Mouse (Mus musculus): Measurements from ENCODE around the gene Ric1. TPM values are rescaled to one million over a fixed set of nuclear protein-coding genes. Genes with fewer than 3 reads are reported as not detected.

Gene Ric1
- total RNA-seq, 4 experiments from 2014 or later, result 35.9 to 48.6 (median 44.7) TPM

- DNase-seq (ENCODE audit: low spot score in 2 of 2), result no peak
Observed at GRCm38 (mm10) chr19:29496786-29497557, 25.1 kb upstream of the Ric1 start.

GRCm38 (mm10) chr19:29497874-29498273 lies 24.2 kb upstream of the Ric1 start:
- no peak for DNase-seq (ENCODE audit: low spot score in 2 of 2)

DNA sequence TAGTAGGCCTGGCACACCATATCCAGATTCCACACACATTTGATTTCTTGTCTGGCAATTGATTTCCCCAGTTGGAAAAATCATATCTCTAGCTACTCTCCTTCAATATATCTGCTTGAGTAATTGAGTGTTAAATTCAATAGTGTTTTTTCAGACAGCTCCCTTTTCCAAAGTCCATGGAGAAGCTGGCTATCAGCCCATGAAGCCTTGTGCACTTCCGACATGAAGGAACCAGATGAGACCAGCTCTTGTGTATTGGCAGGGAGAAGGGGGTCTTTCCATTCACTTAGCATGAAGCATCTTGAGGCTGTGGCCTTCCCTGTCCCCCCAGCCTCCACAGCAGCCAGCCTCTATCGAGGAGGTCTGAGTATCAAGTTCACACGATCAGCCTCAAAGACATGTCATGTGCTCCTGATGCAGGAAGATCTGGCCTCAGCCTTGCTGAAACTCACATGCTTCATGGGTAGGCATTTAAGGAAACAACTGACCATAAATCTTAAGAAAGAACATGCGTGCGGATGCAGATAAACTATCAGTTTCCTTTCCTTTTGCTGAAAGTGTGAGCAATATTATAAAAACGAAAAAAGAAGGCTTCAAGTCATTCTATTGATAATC lies 23.1 kb upstream of the Ric1 start:
- DNase-seq (ENCODE audit: low spot score in 2 of 2), result no peak

GRCm38 (mm10) chr19:29500333-29500732 lies 21.7 kb upstream of the Ric1 start:
- no peak for DNase-seq (ENCODE audit: low spot score in 2 of 2)

DNA sequence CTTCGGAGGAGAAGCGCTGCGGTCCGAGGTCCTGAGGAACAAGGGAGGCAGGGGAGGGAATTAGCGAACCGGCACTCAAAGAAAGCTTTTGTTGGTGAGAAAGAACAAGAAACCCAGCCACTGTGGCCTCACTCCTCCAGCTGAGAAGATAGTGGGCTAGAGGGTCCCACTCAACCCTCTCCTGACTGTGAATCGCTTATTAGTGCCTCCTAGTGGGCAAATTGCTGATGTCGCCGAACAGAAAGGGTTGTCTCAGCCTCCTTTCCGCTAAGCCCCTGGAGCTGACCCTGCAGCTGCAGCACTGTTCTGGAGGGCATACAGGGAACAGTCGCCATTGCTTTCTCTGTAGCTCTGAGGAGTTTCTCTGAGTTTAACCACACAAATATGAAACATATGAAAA lies 21.0 kb upstream of the Ric1 start:
- DNase-seq (ENCODE audit: low spot score in 2 of 2), result no peak

- DNase-seq (ENCODE audit: low spot score in 2 of 2), result peak; percentile 57 to 78
Observed at GRCm38 (mm10) chr19:29501507-29501906, 20.6 kb upstream of the Ric1 start.

GRCm38 (mm10) chr19:29504131-29504530 lies 18.0 kb upstream of the Ric1 start:
- no peak for DNase-seq (ENCODE audit: low spot score in 2 of 2)

- no peak for DNase-seq (ENCODE audit: low spot score in 2 of 2)
Observed at GRCm38 (mm10) chr19:29505617-29506016, 16.5 kb upstream of the Ric1 start.

DNA sequence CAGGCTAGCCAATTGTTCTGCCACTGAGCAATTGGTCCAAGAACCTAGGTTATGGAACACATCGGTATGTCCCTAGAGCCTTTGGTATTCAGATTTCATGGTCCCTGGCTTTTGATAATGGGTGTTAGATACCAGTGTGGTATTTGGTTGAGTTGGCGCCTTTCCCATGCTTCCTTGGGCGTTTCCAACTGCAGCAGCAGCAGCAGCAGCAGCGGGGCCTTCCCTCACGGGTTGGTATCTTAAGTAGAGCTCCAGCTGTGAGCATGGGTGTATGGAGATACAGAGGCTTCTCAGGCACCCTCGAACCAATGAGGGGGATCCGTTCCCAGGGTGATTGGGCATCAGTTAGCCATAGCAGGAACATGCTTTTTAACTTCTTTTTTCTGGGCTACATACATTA lies 13.9 kb upstream of the Ric1 start:
- DNase-seq (ENCODE audit: low spot score in 2 of 2), result no peak

DNA sequence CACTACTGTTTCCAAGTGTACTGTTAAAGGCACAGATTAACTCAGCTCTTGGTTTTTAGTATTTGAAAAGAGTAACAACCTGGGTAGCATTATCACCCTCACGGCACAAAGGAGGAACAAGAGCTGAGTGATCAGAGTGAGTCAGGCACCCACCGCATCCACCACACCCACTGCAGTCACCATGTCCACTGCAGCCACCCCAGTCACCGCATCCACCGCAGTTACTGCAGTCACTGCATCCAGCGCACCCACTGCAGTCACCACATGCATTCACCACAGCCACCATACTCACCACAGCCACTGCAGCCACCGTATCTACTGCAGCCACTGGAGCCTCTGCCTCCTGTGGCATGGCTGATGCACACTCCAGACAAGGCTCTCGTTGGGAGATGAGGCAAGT lies 12.2 kb upstream of the Ric1 start:
- no peak for DNase-seq (ENCODE audit: low spot score in 2 of 2)

DNA sequence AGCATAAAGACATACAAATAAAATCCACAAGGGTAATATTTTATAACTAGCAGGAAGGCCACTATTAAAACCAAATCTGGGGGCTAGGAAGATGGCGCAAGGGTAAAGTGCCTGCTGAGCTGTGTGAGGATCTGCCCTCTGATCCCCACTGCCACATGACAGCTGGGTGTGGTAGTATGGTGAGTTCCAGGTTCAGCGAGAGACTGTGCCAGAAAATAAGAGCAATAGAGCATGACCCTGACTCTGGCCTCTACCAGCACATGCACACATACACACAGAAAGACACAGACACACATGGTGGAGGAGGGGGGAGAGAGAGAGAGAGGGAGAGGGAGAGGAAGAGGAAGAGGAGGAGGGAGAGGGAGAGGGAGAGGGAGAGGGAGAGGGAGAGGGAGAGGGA lies 10.3 kb upstream of the Ric1 start:
- no peak for DNase-seq (ENCODE audit: low spot score in 2 of 2)

DNA sequence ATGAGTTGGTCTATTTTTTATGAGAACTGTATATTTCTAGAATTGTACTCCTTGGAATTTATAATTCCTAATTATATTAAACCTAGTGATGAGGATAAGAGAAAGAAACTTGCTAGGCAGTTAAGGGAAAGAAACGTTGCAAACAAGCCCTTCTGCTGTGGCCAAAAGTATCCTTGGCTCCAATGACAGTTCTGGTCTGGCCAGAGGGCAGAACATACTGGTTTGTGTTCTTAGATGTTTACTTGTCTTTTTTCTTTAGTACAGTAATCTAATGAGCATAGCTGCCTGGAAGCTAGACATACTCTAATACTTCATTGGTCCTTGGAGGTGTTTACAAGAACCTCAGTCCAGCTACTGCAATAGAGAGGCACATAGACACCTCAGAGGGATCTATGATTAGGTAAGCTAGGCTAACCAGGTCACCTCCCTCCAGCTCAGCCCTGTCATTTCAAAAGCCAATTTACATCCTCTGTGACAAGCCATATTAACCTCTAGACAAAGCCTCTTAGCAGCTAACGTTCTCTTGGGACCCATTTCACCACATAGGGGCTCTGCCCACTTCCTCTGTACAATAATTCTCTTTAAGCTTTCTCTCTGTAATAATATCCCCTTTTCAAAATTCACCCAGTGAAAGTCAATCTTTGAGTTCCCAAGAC lies 8.8 kb upstream of the Ric1 start:
- DNase-seq (ENCODE audit: low spot score in 2 of 2), result no peak

DNA sequence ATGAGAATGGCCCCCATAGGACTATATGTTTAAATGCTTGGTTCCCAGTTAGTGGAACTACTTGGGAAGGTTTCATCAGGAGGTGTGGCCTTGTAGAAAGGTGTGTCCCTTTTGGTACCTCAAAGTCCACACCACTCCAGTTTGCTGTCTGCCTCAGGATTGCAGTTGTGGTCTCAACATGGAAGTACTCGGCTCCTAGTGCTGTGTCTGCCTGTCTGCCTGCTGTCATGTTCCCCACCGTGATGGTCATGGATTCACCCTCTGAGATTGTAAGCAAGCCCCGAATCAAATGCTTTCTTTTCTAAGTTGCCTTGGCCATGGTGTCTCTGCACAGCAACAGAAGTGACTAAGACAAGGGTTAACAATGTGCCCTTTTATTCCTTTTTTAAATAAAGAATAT lies 8.0 kb upstream of the Ric1 start:
- DNase-seq (ENCODE audit: low spot score in 2 of 2), result no peak

- DNase-seq (ENCODE audit: low spot score in 2 of 2), result no peak
Observed at GRCm38 (mm10) chr19:29515386-29515785, 6.7 kb upstream of the Ric1 start.

DNA sequence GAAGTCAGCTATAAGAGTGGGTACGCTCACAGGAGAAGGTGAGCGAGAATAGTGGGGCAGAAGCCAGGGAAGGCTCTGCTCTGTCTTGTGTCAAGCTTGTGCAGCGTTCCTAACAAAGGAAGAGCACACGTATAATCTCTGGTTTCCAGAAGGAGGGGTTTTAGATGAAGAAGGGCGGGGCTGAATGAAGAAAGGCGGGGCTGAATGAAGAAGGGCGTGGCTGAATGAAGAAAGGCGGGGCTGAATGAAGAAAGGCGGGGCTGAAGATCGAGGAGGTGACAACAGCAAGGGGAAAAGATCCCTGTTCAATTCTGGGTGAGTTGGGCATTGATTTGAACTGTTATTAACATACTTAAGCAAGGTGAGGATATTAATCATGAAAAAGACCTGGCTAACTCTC lies 6.1 kb upstream of the Ric1 start:
- DNase-seq (ENCODE audit: low spot score in 2 of 2), result no peak

DNA sequence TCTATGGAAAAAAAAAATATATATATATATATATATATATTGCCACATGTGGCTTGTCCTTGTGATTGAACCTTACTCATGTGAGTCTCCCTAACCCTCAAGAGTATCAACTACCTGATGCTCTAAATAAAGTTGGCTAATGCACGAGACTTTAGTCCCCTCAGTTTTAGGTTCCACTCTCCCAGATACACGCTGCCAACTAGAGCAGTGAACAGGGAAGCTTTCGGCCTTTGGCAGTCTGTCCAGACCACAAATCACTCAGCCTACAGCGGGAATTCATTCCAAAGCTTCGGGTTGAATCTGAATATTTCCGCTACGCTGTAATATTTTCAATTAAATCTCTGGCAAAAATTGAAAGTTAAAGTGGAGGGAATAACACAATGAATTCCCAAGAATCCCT lies 3.7 kb upstream of the Ric1 start:
- no peak for DNase-seq (ENCODE audit: low spot score in 2 of 2)

DNA sequence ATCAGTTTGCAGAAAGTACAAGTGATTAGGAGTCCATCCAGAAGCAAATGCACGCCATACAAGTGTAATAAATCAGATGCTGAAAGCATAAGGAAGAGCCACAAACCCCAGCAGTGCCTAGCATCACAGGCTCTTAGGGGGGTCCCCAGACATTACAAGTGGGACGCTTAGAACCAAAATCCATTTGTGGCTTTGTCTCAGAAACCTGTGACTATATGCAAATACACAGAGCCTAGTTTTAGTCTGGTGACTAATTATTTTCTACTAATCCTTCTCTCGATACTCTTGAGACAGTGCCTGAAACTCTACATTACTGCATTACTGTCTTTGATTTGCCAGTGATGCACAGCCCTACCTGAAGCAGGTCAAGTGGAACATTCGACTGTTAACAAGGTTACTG lies 3.2 kb upstream of the Ric1 start:
- no peak for DNase-seq (ENCODE audit: low spot score in 2 of 2)

- DNase-seq (ENCODE audit: low spot score in 2 of 2), result no peak
Observed at GRCm38 (mm10) chr19:29520996-29521560, 1.0 kb upstream of the Ric1 start.

GRCm38 (mm10) chr19:29522445-29523229 lies 555 bp downstream of the Ric1 start:
- DNase-seq (ENCODE audit: low spot score in 2 of 2), result peak in 1 of 2 experiments; percentile 42

- DNase-seq (ENCODE audit: low spot score in 2 of 2), result no peak
Observed at GRCm38 (mm10) chr19:29523230-29523582, 1.1 kb downstream of the Ric1 start.

DNA sequence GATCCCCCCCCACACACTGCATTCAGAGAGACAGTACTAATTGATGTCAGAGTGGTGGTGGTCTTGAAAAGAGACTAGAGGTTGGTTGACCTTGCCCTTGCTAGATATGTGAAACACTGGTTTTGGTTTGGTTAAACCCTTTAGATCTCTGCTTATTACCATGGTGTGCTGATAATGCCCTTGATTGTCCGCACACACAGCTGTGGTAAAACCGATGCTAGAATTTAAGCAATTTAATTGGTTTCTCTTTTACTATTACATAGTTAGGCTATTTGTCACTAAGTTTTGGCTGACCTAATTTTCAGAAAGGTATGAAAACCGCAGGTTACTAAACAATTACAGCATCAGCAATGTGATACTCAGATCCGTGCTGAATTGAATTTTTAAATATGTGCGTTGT lies 1.6 kb downstream of the Ric1 start:
- DNase-seq (ENCODE audit: low spot score in 2 of 2), result no peak

DNA sequence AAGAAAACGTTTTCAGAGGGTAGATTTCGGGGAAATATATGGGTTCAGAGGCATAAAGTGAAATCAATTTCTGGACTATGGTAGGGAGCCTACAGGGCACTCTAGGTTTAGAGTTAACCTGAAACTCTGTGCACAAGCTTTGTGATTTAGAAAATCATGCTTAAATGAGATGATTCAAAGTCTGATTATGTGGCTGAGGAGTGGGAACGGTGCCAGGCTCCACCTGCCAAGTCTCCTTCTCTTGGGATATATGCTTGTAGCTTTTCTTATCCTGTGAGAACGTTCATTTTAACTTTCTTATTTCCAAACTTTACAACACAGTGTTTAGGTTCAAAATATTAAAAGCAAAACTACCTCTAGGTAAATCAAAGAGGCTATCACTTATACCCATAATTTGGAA lies 2.5 kb downstream of the Ric1 start:
- no peak for DNase-seq (ENCODE audit: low spot score in 2 of 2)

Measured in layer of hippocampus, adult 8-10 months (tissue).